Mouse (Mus musculus) kidney, embryonic 14.5 days (tissue): ENCODE results near the gene Cse1l. TPM values are rescaled to one million over a fixed set of nuclear protein-coding genes. Genes with fewer than 3 reads are reported as not detected.
A peak's percentile ranks its signal among the peaks of the same experiment; 100 is the strongest.

ENCODE experiments used
- ATAC-seq: fragments of 200-750 bp; cut with Nextera tagmentation; 2 replicates; pipeline ENCODE4 v1.8.0; 2017; ENCODE audit warnings: moderate number of reproducible peaks, mild to moderate bottlenecking, moderate TSS enrichment, moderate library complexity; ENCODE audit not compliant: low FRiP score, low TSS enrichment
- H3K27ac ChIP-seq: fragments of 300-500 bp; sonication (generic); 2 replicates; pipeline ENCODE4 v1.5.1; 2014; ENCODE audit warnings: low read depth, mild to moderate bottlenecking, low read length, moderate library complexity, mixed read lengths
- H3K27me3 ChIP-seq: fragments of 300-500 bp; sonication (generic); 2 replicates; pipeline ENCODE4 v1.6.1; 2014; ENCODE audit warnings: mild to moderate bottlenecking, low read length; ENCODE audit not compliant: control insufficient read depth, insufficient read depth
- H3K36me3 ChIP-seq: fragments of 300-500 bp; sonication (generic); 2 replicates; pipeline ENCODE4 v1.6.1; 2014; ENCODE audit warnings: low read length, mixed read lengths; ENCODE audit not compliant: control insufficient read depth, insufficient read depth
- H3K4me1 ChIP-seq: fragments of 300-500 bp; sonication (generic); 2 replicates; pipeline ENCODE4 v1.6.1; 2014; ENCODE audit warnings: low read length, mixed read lengths; ENCODE audit not compliant: control insufficient read depth, insufficient read depth
- H3K4me2 ChIP-seq: fragments of 300-500 bp; sonication (generic); replicated peaks from 2 replicates; pipeline ENCODE4 v1.6.1; 2014; ENCODE audit warnings: low read depth, mild to moderate bottlenecking, low read length
- H3K4me3 ChIP-seq: fragments of 300-500 bp; sonication (generic); 2 replicates; pipeline ENCODE4 v1.5.1; 2014; ENCODE audit warnings: mild to moderate bottlenecking, low read length
- H3K9ac ChIP-seq: fragments of 300-500 bp; sonication (generic); 2 replicates; pipeline ENCODE4 v1.6.1; 2014; ENCODE audit warnings: low read depth, mild to moderate bottlenecking, low read length, moderate library complexity
- H3K9me3 ChIP-seq: fragments of 300-500 bp; sonication (generic); 2 replicates; pipeline ENCODE4 v1.6.1; 2016; ENCODE audit warnings: low read length; ENCODE audit not compliant: control insufficient read depth
- WGBS: fragments of 180-500 bp; shearing (Covaris S2); extraction: QIAGEN DNeasy Blood & Tissue Kit; methylation state at CpG from one replicate; pipeline ENCODE4 v1.1.7; 2014; 5-methylcytosine and 5-hydroxymethylcytosine counted together
- polyA plus RNA-seq: library from polyadenylated mRNA; unstranded; fragments of >200 nt; fragmentation: Nextera tagmentation; extraction: Ambion mirVana; gene quantifications from 2 replicates; pipeline ENCODE4 v1.2.1, GENCODE M21; 2014

The Cse1l gene
- polyA plus RNA-seq, 1 experiment from 2014 or later: 187 TPM

GRCm38 (mm10) chr2:166923971-166924370 lies 18.1 kb downstream of the Cse1l start:
- H3K27ac ChIP-seq: no peak overlapping the region
- H3K9me3 ChIP-seq: no peaks in the 10 kb centered on the region
- H3K27me3 ChIP-seq: no peaks in the 10 kb centered on the region
- H3K4me1 ChIP-seq: no peaks in the 10 kb centered on the region
- H3K4me3 ChIP-seq: no peak overlapping the region
- H3K4me2 ChIP-seq: no peak overlapping the region
- ATAC-seq: no peak
- WGBS: 91% methylated on average over 2 of the region's 2 CpGs
- H3K9ac ChIP-seq: no peak overlapping the region
- peaks cover 88% of the 10 kb centered on the region for H3K36me3 ChIP-seq

- no peak overlapping the region for H3K9ac ChIP-seq
- H3K9me3 ChIP-seq: no peaks in the 10 kb centered on the region
- H3K4me1 ChIP-seq: no peaks in the 10 kb centered on the region
- no peaks in the 10 kb centered on the region for H3K27me3 ChIP-seq
- H3K4me3 ChIP-seq: no peak overlapping the region
- ATAC-seq: no peak
- peaks cover 93% of the 10 kb centered on the region for H3K36me3 ChIP-seq
- no peak overlapping the region for H3K27ac ChIP-seq
- WGBS: 93% methylated on average over 6 of the region's 6 CpGs
- no peak overlapping the region for H3K4me2 ChIP-seq
Observed at GRCm38 (mm10) chr2:166933943-166934342, 28.1 kb downstream of the Cse1l start.

- H3K4me3 ChIP-seq: no peak overlapping the region
- H3K4me1 ChIP-seq: no peaks in the 10 kb centered on the region
- no peak overlapping the region for H3K27ac ChIP-seq
- no peak overlapping the region for H3K4me2 ChIP-seq
- peaks cover 93% of the 10 kb centered on the region for H3K36me3 ChIP-seq
- H3K27me3 ChIP-seq: no peaks in the 10 kb centered on the region
- no peak overlapping the region for H3K9ac ChIP-seq
- ATAC-seq: no peak
- no peaks in the 10 kb centered on the region for H3K9me3 ChIP-seq
- 90% methylated on average over 5 of the region's 5 CpGs for WGBS
Observed at GRCm38 (mm10) chr2:166934416-166934815, 28.6 kb downstream of the Cse1l start.

- H3K9ac ChIP-seq: no peak overlapping the region
- H3K9me3 ChIP-seq: no peaks in the 10 kb centered on the region
- no peak overlapping the region for H3K27ac ChIP-seq
- no peaks in the 10 kb centered on the region for H3K27me3 ChIP-seq
- no peaks in the 10 kb centered on the region for H3K4me1 ChIP-seq
- peaks cover 90% of the 10 kb centered on the region for H3K36me3 ChIP-seq
- WGBS: 87% methylated on average over 7 of the region's 7 CpGs
- H3K4me3 ChIP-seq: no peak overlapping the region
- no peak for ATAC-seq
- no peak overlapping the region for H3K4me2 ChIP-seq
Observed at GRCm38 (mm10) chr2:166935582-166935981, 29.7 kb downstream of the Cse1l start.

GRCm38 (mm10) chr2:166936166-166936565 lies 30.3 kb downstream of the Cse1l start:
- no peaks in the 10 kb centered on the region for H3K4me1 ChIP-seq
- H3K36me3 ChIP-seq: peaks cover 90% of the 10 kb centered on the region
- no peak overlapping the region for H3K9ac ChIP-seq
- ATAC-seq: no peak
- no peak overlapping the region for H3K4me3 ChIP-seq
- WGBS: 93% methylated on average over 2 of the region's 2 CpGs
- no peaks in the 10 kb centered on the region for H3K9me3 ChIP-seq
- H3K27ac ChIP-seq: no peak overlapping the region
- no peaks in the 10 kb centered on the region for H3K27me3 ChIP-seq
- H3K4me2 ChIP-seq: no peak overlapping the region

GRCm38 (mm10) chr2:166943146-166943545 lies 37.3 kb downstream of the Cse1l start:
- no peaks in the 10 kb centered on the region for H3K9me3 ChIP-seq
- H3K4me1 ChIP-seq: no peaks in the 10 kb centered on the region
- H3K4me2 ChIP-seq: no peak overlapping the region
- no peak for ATAC-seq
- no peak overlapping the region for H3K4me3 ChIP-seq
- H3K9ac ChIP-seq: no peak overlapping the region
- peaks cover 94% of the 10 kb centered on the region for H3K36me3 ChIP-seq
- 85% methylated on average over 2 of the region's 2 CpGs for WGBS
- H3K27me3 ChIP-seq: no peaks in the 10 kb centered on the region
- no peak overlapping the region for H3K27ac ChIP-seq

GRCm38 (mm10) chr2:166944346-166944745 lies 38.5 kb downstream of the Cse1l start:
- Histone ChIP-seq H3K4me3 (no peak overlapping the region), H3K9ac (no peak overlapping the region), H3K4me1 (no peaks in the 10 kb centered on the region), H3K4me2 (no peak overlapping the region), H3K36me3 (peaks cover 94% of the 10 kb centered on the region), H3K27ac (no peak overlapping the region), H3K9me3 (no peaks in the 10 kb centered on the region), H3K27me3 (no peaks in the 10 kb centered on the region)
- ATAC-seq: no peak
- 68% methylated on average over 1 of the region's 1 CpGs for WGBS

GRCm38 (mm10) chr2:166945456-166945855 lies 39.6 kb downstream of the Cse1l start:
- H3K4me3 ChIP-seq: no peak overlapping the region
- H3K27ac ChIP-seq: no peak overlapping the region
- peaks cover 98% of the 10 kb centered on the region for H3K36me3 ChIP-seq
- no peaks in the 10 kb centered on the region for H3K9me3 ChIP-seq
- H3K9ac ChIP-seq: no peak overlapping the region
- H3K4me2 ChIP-seq: no peak overlapping the region
- H3K4me1 ChIP-seq: no peaks in the 10 kb centered on the region
- H3K27me3 ChIP-seq: no peaks in the 10 kb centered on the region
- WGBS: 57% methylated on average over 4 of the region's 4 CpGs
- peak; percentile 52; the same call in 1 of the 2 replicates for ATAC-seq

- H3K36me3 ChIP-seq: peaks cover 96% of the 10 kb centered on the region
- H3K4me2 ChIP-seq: no peak overlapping the region
- no peak overlapping the region for H3K27ac ChIP-seq
- H3K9me3 ChIP-seq: no peaks in the 10 kb centered on the region
- ATAC-seq: no peak
- no peaks in the 10 kb centered on the region for H3K4me1 ChIP-seq
- 69% methylated on average over 1 of the region's 1 CpGs for WGBS
- no peak overlapping the region for H3K9ac ChIP-seq
- H3K27me3 ChIP-seq: no peaks in the 10 kb centered on the region
- H3K4me3 ChIP-seq: no peak overlapping the region
Observed at GRCm38 (mm10) chr2:166948246-166948645, 42.4 kb downstream of the Cse1l start.
